Mouse (Mus musculus): ENCODE results near the gene Trim69.

DNA sequence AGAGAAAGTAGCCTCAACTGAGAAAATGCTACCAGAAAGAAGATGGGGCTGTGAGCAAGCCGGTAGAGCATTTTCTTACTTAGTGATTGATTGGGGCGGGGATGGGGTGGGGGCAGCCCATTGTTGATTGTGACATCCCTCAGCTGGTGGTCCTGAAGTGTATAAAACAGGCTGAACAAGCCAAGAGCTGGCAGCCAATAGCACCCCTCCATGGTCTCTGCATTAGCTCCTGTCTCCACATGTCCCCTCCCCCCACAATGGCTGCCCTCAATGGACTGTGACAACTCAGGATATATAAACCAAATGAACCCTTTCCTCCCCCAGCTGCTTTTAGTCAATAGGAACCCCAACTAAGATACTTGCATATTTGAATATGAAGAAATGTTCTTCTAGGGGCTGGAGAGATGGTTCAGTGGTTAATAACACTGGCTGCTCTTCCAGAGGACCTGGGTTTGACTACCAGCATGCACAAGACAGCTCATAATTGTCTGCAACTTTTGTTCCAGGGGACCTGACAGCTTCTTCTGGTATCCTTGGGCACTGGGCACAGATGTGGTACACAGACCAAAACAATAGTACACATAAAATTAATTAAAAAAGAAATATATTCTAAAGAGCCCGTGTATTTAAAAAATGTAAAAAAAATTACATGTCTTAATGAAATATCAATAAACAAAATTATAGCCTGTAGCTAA, 50.2 kb downstream of the Trim69 start:
- TF ChIP-seq CTCF (IDR thresholded peaks at IDR 0.05; ENCODE audit: control insufficient read depth, insufficient read depth, insufficient replicate concordance, low read depth, low read length) (no peak), POLR2A (IDR thresholded peaks at IDR 0.05; ENCODE audit: control insufficient read depth, low read depth, low read length) (no peak)

Data from testis, adult 2 months (tissue).